Mouse (Mus musculus) ES-E14 (cell line): ENCODE results near the gene Spc25. TPM values are rescaled to one million over a fixed set of nuclear protein-coding genes. Genes with fewer than 3 reads are reported as not detected.

Source experiments
- DNase-seq: peaks from one replicate; pipeline ENCODE4 v3.0.0-alpha.2; 2013; ENCODE audit warnings: low read depth, low spot score
- H3K27ac ChIP-seq: 2 replicates; pipeline ENCODE4 v1.5.1; 2012; ENCODE audit warnings: low read depth, mild to moderate bottlenecking, low read length, moderate library complexity, mixed read lengths; ENCODE audit not compliant: poor library complexity, insufficient read depth, severe bottlenecking
- H3K36me3 ChIP-seq: 2 replicates; pipeline ENCODE4 v1.6.1; 2012; ENCODE audit warnings: mild to moderate bottlenecking, low read length, moderate library complexity, mixed read lengths; ENCODE audit not compliant: control insufficient read depth, poor library complexity, insufficient read depth, severe bottlenecking
- H3K4me1 ChIP-seq, 2 experiments: fragments of 150-350 bp in 1 of 2; sonication (generic) in 1 of 2; 2 replicates each; pipeline ENCODE4 v1.6.1; 2012; ENCODE audit warnings: low read length in 2 of 2, mild to moderate bottlenecking in 1 of 2, mixed read lengths in 1 of 2; ENCODE audit not compliant: control insufficient read depth in 2 of 2, insufficient read depth in 2 of 2, poor library complexity in 1 of 2
- H3K4me3 ChIP-seq, 2 experiments: fragments of 150-350 bp in 1 of 2; sonication (generic) in 1 of 2; 2 replicates each; pipeline ENCODE4 v1.5.1; 2012; ENCODE audit warnings: low read length in 2 of 2, low read depth in 1 of 2, mild to moderate bottlenecking in 1 of 2, mixed read lengths in 1 of 2; ENCODE audit not compliant: insufficient read depth in 1 of 2, poor library complexity in 1 of 2, severe bottlenecking in 1 of 2
- H3K9ac ChIP-seq: 2 replicates; pipeline ENCODE4 v1.6.1; 2012; ENCODE audit warnings: low read depth, mild to moderate bottlenecking, low read length, mixed read lengths; ENCODE audit not compliant: poor library complexity, insufficient read depth, severe bottlenecking
- H3K9me3 ChIP-seq: fragments of 150-350 bp; sonication (generic); 2 replicates; pipeline ENCODE4 v1.6.1; 2012; ENCODE audit warnings: low read depth, mild to moderate bottlenecking, low read length; ENCODE audit not compliant: control insufficient read depth, insufficient read depth
- CHD2 ChIP-seq: IDR thresholded peaks from 2 replicates; pipeline ENCODE4 v1.6.1; 2014; ENCODE audit warnings: mild to moderate bottlenecking, low read depth, low read length, inconsistent platforms
- HCFC1 ChIP-seq: IDR thresholded peaks from 2 replicates; pipeline ENCODE4 v1.6.1; 2012; ENCODE audit warnings: low read length, inconsistent platforms, borderline replicate concordance; ENCODE audit not compliant: insufficient read depth
- MAFK ChIP-seq: IDR thresholded peaks from 2 replicates; pipeline ENCODE4 v1.6.1; 2014; ENCODE audit warnings: mild to moderate bottlenecking, low read depth, low read length, inconsistent platforms; ENCODE audit not compliant: insufficient read depth
- ZC3H11A ChIP-seq: IDR thresholded peaks from 2 replicates; pipeline ENCODE4 v1.6.1; 2012; ENCODE audit warnings: low read depth, mild to moderate bottlenecking, inconsistent platforms, low read length, borderline replicate concordance
- ZNF384 ChIP-seq: IDR thresholded peaks from 2 replicates; pipeline ENCODE4 v1.6.1; 2012; ENCODE audit warnings: low read depth, low read length, inconsistent platforms
- in situ Hi-C, 2 experiments: fragments of 600-800 bp; cut with MboI; formaldehyde crosslinking; loops; one replicate each; pipeline ENCODE4 v1.15.1; 2025; ENCODE audit warnings: low sequenced_read_pairs in 2 of 2, inconsistent platforms in 1 of 2; ENCODE audit not compliant: unreplicated experiment in 2 of 2
- total RNA-seq: library from RNA; depleted of rRNA; stranded (reverse); fragments of 300-350 nt; gene quantifications from 2 replicates; pipeline ENCODE4 v1.2.3, GENCODE M21; 2012

Gene Spc25
- total RNA-seq, 1 experiment, result 64.6 TPM

- Histone ChIP-seq H3K36me3 (no peaks in the 10 kb centered on the region), H3K27ac (no peak overlapping the region), H3K9me3 (no peaks in the 10 kb centered on the region), H3K9ac (no peak overlapping the region), H3K4me3 (no peak overlapping the region), H3K4me1 (peaks cover 0 to 2% of the 10 kb centered on the region in 2 experiments; a peak in 1 of 4 replicates)
- in situ Hi-C loops, result no loop called here
- no peak for DNase-seq
- TF ChIP-seq HCFC1 (no peak), MAFK (no peak), ZNF384 (no peak), CHD2 (no peak), ZC3H11A (no peak)
Observed at GRCm38 (mm10) chr2:69234976-69235678, 29.1 kb upstream of the Spc25 start.

- in situ Hi-C loops, result no loop called here
- peaks cover 0 to 2% of the 10 kb centered on the region in 2 experiments; a peak in 1 of 4 replicates for H3K4me1 ChIP-seq
- H3K27ac ChIP-seq, result no peak overlapping the region
- no peaks in the 10 kb centered on the region for H3K9me3 ChIP-seq
- no peak overlapping the region for H3K4me3 ChIP-seq
- H3K9ac ChIP-seq, result no peak overlapping the region
- no peak for DNase-seq
- H3K36me3 ChIP-seq, result no peaks in the 10 kb centered on the region
- TF ChIP-seq MAFK, result no peak
- TF ChIP-seq CHD2, result no peak
- TF ChIP-seq ZNF384, result no peak
- no peak for TF ChIP-seq ZC3H11A
- TF ChIP-seq HCFC1, result no peak
Observed at GRCm38 (mm10) chr2:69232101-69232500, 26.1 kb upstream of the Spc25 start.

GRCm38 (mm10) chr2:69230137-69230536 lies 24.1 kb upstream of the Spc25 start:
- Histone ChIP-seq H3K4me3 (no peak overlapping the region), H3K4me1 (peaks cover 0 to 2% of the 10 kb centered on the region in 2 experiments; a peak in 1 of 4 replicates), H3K36me3 (no peaks in the 10 kb centered on the region), H3K9ac (no peak overlapping the region), H3K27ac (no peak overlapping the region), H3K9me3 (no peaks in the 10 kb centered on the region)
- DNase-seq, result no peak
- in situ Hi-C loops, result no loop called here
- no peak for TF ChIP-seq HCFC1
- no peak for TF ChIP-seq CHD2
- TF ChIP-seq MAFK, result no peak
- TF ChIP-seq ZC3H11A, result no peak
- no peak for TF ChIP-seq ZNF384

GRCm38 (mm10) chr2:69228635-69229034 lies 22.6 kb upstream of the Spc25 start:
- DNase-seq, result no peak
- Histone ChIP-seq H3K4me3 (no peak overlapping the region), H3K36me3 (no peaks in the 10 kb centered on the region), H3K27ac (no peak overlapping the region), H3K9me3 (no peaks in the 10 kb centered on the region), H3K9ac (no peak overlapping the region), H3K4me1 (peaks cover 0 to 2% of the 10 kb centered on the region in 2 experiments; a peak in 1 of 4 replicates)
- TF ChIP-seq ZNF384 (no peak), CHD2 (no peak)
- in situ Hi-C loops, result no loop called here

DNA sequence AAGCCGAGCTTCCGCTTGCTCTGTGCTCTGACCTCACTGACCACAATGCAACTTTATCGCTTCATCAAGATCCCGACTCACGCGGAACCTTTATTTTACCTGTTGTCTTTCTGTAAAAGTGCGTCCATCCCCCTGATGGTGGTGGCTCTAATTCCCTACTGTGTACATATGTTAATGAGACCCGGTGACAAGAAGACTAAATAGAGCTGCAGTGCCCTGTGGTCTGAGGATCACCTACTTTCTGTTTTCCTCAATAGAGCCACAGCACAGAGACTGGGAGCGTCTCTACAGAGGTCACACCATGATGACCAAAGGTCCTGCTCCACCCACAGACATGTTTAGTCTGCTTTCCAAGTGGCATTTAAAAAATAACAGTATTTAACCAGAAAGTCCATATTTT lies 20.9 kb upstream of the Spc25 start:
- Histone ChIP-seq H3K9ac (no peak overlapping the region), H3K4me3 (no peak overlapping the region), H3K9me3 (no peaks in the 10 kb centered on the region), H3K27ac (no peak overlapping the region), H3K36me3 (no peaks in the 10 kb centered on the region), H3K4me1 (peaks cover 2 to 6% of the 10 kb centered on the region in 2 experiments; a peak in 2 of 4 replicates)
- TF ChIP-seq HCFC1 (no peak), CHD2 (no peak), ZC3H11A (no peak), MAFK (no peak), ZNF384 (no peak)
- no peak for DNase-seq
- in situ Hi-C loops, result no loop called here
